In genomic region chr5:50916341-50916740, GRCm38 (mm10) we compare ENCODE assay signal across 26 mouse cellular contexts.
"Had no signal": no experiment of that assay in that cellular context is flagged by ENCODE, and none has a peak within 500 bp of the region (broad histone marks: within the 10 kb centered on the region; RNA-seq: fewer than 3 reads in every experiment).

No protein-coding gene starts in this region.

- ATAC-seq: liver, embryonic 12.5 days; midbrain, embryonic 13.5 days; midbrain, embryonic 16.5 days had no signal

- H3K4me3 ChIP-seq: layer of hippocampus, adult 2 months; limb, embryonic 10.5 days; limb, embryonic 13.5 days; liver, embryonic 12.5 days; liver, embryonic 15.5 days; lung, embryonic 15.5 days; megakaryocyte, embryonic 14.5 days; midbrain, embryonic 10.5 days; midbrain, embryonic 13.5 days; myocyte; neural tube, embryonic 13.5 days had no signal

- H3K36me3 ChIP-seq: limb, embryonic 10.5 days; limb, embryonic 13.5 days; liver, embryonic 12.5 days; liver, embryonic 15.5 days; lung, embryonic 15.5 days; midbrain, embryonic 10.5 days; midbrain, embryonic 13.5 days; neural tube, embryonic 13.5 days had no signal

- H3K9ac ChIP-seq: limb, embryonic 13.5 days; liver, embryonic 12.5 days; liver, embryonic 15.5 days; lung, embryonic 15.5 days; midbrain, embryonic 13.5 days; neural tube, embryonic 13.5 days had no signal

- DNase-seq: kidney, postnatal 25 days; layer of hippocampus, adult 9-11 months; liver; lung, adult 18-20 months; lung, postnatal 10 days; lung, postnatal 36 days; right cerebral cortex, adult 18-20 months; right cerebral cortex, postnatal 14 days; right cerebral cortex, postnatal 4 days; thymus, adult 2 months; thymus, postnatal 14 days; thymus, postnatal 4 days had no signal

- H3K4me2 ChIP-seq: limb, embryonic 13.5 days; liver, embryonic 12.5 days; liver, embryonic 15.5 days; lung, embryonic 15.5 days; midbrain, embryonic 13.5 days; neural tube, embryonic 13.5 days had no signal

- H3K4me1 ChIP-seq: limb, embryonic 10.5 days; limb, embryonic 13.5 days; liver, embryonic 12.5 days; liver, embryonic 15.5 days; lung, embryonic 15.5 days; megakaryocyte, embryonic 14.5 days; midbrain, embryonic 10.5 days; midbrain, embryonic 13.5 days; neural tube, embryonic 13.5 days had no signal

- H3K27me3 ChIP-seq: limb, embryonic 13.5 days; liver, embryonic 12.5 days; liver, embryonic 15.5 days; lung, embryonic 15.5 days; megakaryocyte, embryonic 14.5 days; midbrain, embryonic 13.5 days; neural tube, embryonic 13.5 days had no signal

- H3K27ac ChIP-seq: kidney, postnatal 0 days; layer of hippocampus, adult 2 months; limb, embryonic 10.5 days; limb, embryonic 13.5 days; liver, embryonic 12.5 days; liver, embryonic 15.5 days; lung, embryonic 15.5 days; midbrain, embryonic 10.5 days; midbrain, embryonic 13.5 days; neural tube, embryonic 13.5 days; stomach, postnatal 0 days had no signal

- H3K9me3 ChIP-seq: limb, embryonic 10.5 days; limb, embryonic 13.5 days; liver, embryonic 12.5 days; liver, embryonic 15.5 days; lung, embryonic 15.5 days; megakaryocyte, embryonic 14.5 days; midbrain, embryonic 10.5 days; midbrain, embryonic 13.5 days; neural tube, embryonic 13.5 days had no signal
